Mouse (Mus musculus) CH12.LX (cell line): Measurements from ENCODE around the gene Ankrd28. TPM values are rescaled to one million over a fixed set of nuclear protein-coding genes. Genes with fewer than 3 reads are reported as not detected.

Experiments
- DNase-seq: peaks from one replicate; pipeline ENCODE4 v3.0.0-alpha.2; 2013; ENCODE audit errors: extremely low read depth
- H3K27ac ChIP-seq: 2 replicates; pipeline ENCODE4 v1.5.1; 2012; ENCODE audit warnings: low read depth, mild to moderate bottlenecking, control low read depth, moderate library complexity; ENCODE audit not compliant: insufficient read depth
- H3K27me3 ChIP-seq: replicated peaks from 2 replicates; pipeline ENCODE3; 2012; ENCODE audit warnings: inconsistent platforms
- H3K36me3 ChIP-seq, 2 experiments: replicated peaks in 1 of 2; 2 replicates each; pipeline versions ENCODE3 to v1.6.1; 2012; ENCODE audit warnings: inconsistent platforms in 1 of 2, low read length in 1 of 2, mild to moderate bottlenecking in 1 of 2, mixed read lengths in 1 of 2, moderate library complexity in 1 of 2; ENCODE audit not compliant: control insufficient read depth in 1 of 2, insufficient read depth in 1 of 2
- H3K4me1 ChIP-seq, 2 experiments: 2 replicates each; pipeline ENCODE4 v1.6.1; 2012; ENCODE audit warnings: inconsistent platforms in 1 of 2, moderate library complexity in 1 of 2; ENCODE audit not compliant: insufficient read depth in 2 of 2, control insufficient read depth in 1 of 2
- H3K4me2 ChIP-seq: 2 replicates; pipeline ENCODE4 v1.6.1; 2012; ENCODE audit warnings: low read depth, mild to moderate bottlenecking, control low read depth; ENCODE audit not compliant: poor library complexity, insufficient read depth, severe bottlenecking
- H3K4me3 ChIP-seq, 3 experiments: fragments of 150-350 bp in 1 of 3; sonication (generic) in 1 of 3; replicated peaks in 1 of 3; 2 replicates each; pipeline versions ENCODE3 to v1.5.1; 2011 to 2012; ENCODE audit warnings: low read depth in 2 of 3, low read length in 2 of 3, mild to moderate bottlenecking in 2 of 3, moderate library complexity in 2 of 3, control low read depth in 1 of 3, improper control_type of control experiment in 1 of 3, inconsistent platforms in 1 of 3, mixed read lengths in 1 of 3; ENCODE audit not compliant: poor library complexity in 1 of 3
- H3K79me2 ChIP-seq: replicated peaks from 2 replicates; pipeline ENCODE4 v1.6.1; 2012; ENCODE audit warnings: mild to moderate bottlenecking, moderate library complexity; ENCODE audit not compliant: control insufficient read depth, poor library complexity, insufficient read depth, severe bottlenecking; ENCODE audit errors: extremely low read depth
- H3K9ac ChIP-seq: 2 replicates; pipeline ENCODE4 v1.6.1; 2012; ENCODE audit warnings: low read depth, mild to moderate bottlenecking, control low read depth, moderate library complexity; ENCODE audit not compliant: insufficient read depth
- H3K9me3 ChIP-seq: replicated peaks from 2 replicates; pipeline ENCODE3; 2012; ENCODE audit warnings: low read length, inconsistent platforms, mixed read lengths
- CHD1 ChIP-seq: IDR thresholded peaks from 2 replicates; pipeline ENCODE4 v1.6.1; 2012; ENCODE audit warnings: low read depth, low read length, improper control_type of control experiment, inconsistent platforms
- HCFC1 ChIP-seq: IDR thresholded peaks from 2 replicates; pipeline ENCODE4 v1.6.1; 2012; ENCODE audit warnings: low read depth, mild to moderate bottlenecking, inconsistent platforms, low read length, improper control_type of control experiment
- IRF4 ChIP-seq: IDR thresholded peaks from 2 replicates; pipeline ENCODE4 v1.6.1; 2014; ENCODE audit warnings: low read depth, mild to moderate bottlenecking, inconsistent platforms, low read length, improper control_type of control experiment
- KAT2A ChIP-seq: IDR thresholded peaks from 2 replicates; pipeline ENCODE4 v1.6.1; 2012; ENCODE audit warnings: low read length, improper control_type of control experiment, inconsistent platforms; ENCODE audit not compliant: insufficient replicate concordance
- MAFK ChIP-seq: IDR thresholded peaks from 2 replicates; pipeline ENCODE4 v1.6.1; 2011; ENCODE audit warnings: low read length, improper control_type of control experiment; ENCODE audit not compliant: insufficient replicate concordance
- MAX ChIP-seq: IDR thresholded peaks from 2 replicates; pipeline ENCODE4 v1.6.1; 2011; ENCODE audit warnings: low read length, improper control_type of control experiment
- MEF2A ChIP-seq: IDR thresholded peaks from 2 replicates; pipeline ENCODE4 v1.6.1; 2014; ENCODE audit warnings: low read depth, mild to moderate bottlenecking, inconsistent platforms, low read length, improper control_type of control experiment, borderline replicate concordance
- NRF1 ChIP-seq: IDR thresholded peaks from 2 replicates; pipeline ENCODE4 v1.6.1; 2014; ENCODE audit warnings: low read depth, mild to moderate bottlenecking, inconsistent platforms, low read length, improper control_type of control experiment, moderate library complexity
- RAD21 ChIP-seq: IDR thresholded peaks from 2 replicates; pipeline ENCODE4 v1.6.1; 2011; ENCODE audit warnings: low read depth, mild to moderate bottlenecking, low read length, improper control_type of control experiment, moderate library complexity
- TCF12 ChIP-seq: IDR thresholded peaks from 2 replicates; pipeline ENCODE4 v1.6.1; 2014; ENCODE audit warnings: low read depth, mild to moderate bottlenecking, inconsistent platforms, low read length, improper control_type of control experiment
- USF2 ChIP-seq: conservative IDR thresholded peaks from 2 replicates; pipeline ENCODE4 v1.6.1; 2011; ENCODE audit warnings: low read depth, low read length, improper control_type of control experiment
- ZKSCAN1 ChIP-seq: IDR thresholded peaks from 2 replicates; pipeline ENCODE4 v1.6.1; 2012; ENCODE audit warnings: low read depth, inconsistent platforms, low read length, improper control_type of control experiment, borderline replicate concordance
- dilution Hi-C: fragments of 300-500 bp; cut with MboI; formaldehyde crosslinking; loops from 2 replicates; pipeline ENCODE4 v1.14.3; 2020; ENCODE audit warnings: low sequenced_read_pairs; ENCODE audit not compliant: extremely low pct_unique_long_range_greater_than_20kb, extremely low pct_ligation_motif_present
- in situ Hi-C: fragments of 300-500 bp; cut with MboI; formaldehyde crosslinking; loops from 3 replicates; pipeline ENCODE4 v1.14.3; 2019; ENCODE audit warnings: low sequenced_read_pairs, low pct_ligation_motif_present, low pct_unique_long_range_greater_than_20kb, mixed read lengths
- polyA plus RNA-seq: library from polyadenylated mRNA; unstranded; fragments of >175 nt; gene quantifications from 2 replicates; pipeline ENCODE4 v1.2.1, GENCODE M21; 2012; ENCODE audit warnings: low read depth; ENCODE audit not compliant: insufficient read length
- total RNA-seq, 2 experiments: library from RNA; depleted of rRNA; stranded (reverse); fragments of 300-350 nt in 1 of 2; fragments of >200 nt in 1 of 2; gene quantifications; 2 replicates each; pipeline ENCODE4 v1.2.3; 2012 to 2014

Ankrd28 gene
- total and polyA plus RNA-seq, 3 experiments: 7.3 to 15.0 (median 14.9) TPM

DNA sequence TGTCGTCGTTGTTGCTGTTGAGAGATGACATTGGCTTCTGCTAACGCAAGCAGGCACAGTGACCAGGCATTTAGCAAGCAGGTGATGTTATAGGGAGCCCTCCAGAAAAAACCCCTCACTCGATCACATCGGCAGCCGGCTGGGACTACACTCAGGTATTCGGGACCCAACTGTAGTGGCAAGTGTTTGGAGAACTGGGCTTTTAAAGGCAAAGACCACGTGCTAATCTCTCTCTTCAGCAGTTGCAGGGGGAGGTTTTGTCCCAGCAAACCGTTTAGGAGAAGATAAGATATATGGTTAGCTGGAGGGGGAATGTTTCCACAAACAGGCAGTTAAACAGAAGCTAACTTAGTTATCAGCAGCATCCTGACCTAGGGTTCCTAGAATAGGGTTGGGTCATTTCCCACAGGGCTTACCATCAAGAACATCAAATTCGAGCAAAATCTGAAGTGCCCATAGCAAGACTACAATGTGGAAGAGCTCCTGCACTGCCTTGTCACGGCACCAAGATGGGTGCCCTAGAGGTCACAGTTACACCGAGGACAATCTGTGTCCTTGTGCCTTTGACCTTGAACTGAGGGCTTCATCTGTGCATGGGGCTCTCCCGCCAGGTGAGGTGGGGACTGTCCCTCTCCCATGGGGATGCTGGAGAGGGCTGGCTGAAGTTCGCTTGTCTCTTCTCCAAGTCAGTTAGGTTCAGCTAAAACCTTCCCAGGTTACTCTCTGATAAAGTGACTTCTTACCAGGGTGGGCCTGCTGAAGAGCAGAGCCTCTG is 177.2 kb downstream of the Ankrd28 start (continued):
- peak; percentile 72; the same call in 1 of the 2 replicates for TF ChIP-seq MEF2A

GRCm38 (mm10) chr14:31652624-31653023 is 177.8 kb downstream of the Ankrd28 start:
- Histone ChIP-seq H3K4me2 (peak overlapping the region; percentile 67; the same call in 1 of the 2 replicates), H3K9me3 (peaks cover 3% of the 10 kb centered on the region), H3K4me3 (peak overlapping the region in 1 of 3 experiments; percentile 34), H3K36me3 (peaks cover 0 to 2% of the 10 kb centered on the region in 2 experiments), H3K9ac (no peak overlapping the region), H3K79me2 (no peaks in the 10 kb centered on the region; the same call in 1 of the 2 replicates), H3K27me3 (no peaks in the 10 kb centered on the region), H3K27ac (0 out of 2 replicates have a peak overlapping the region, but pooled peaks have one; percentile 29), H3K4me1 (peaks cover 20 to 53% of the 10 kb centered on the region in 2 experiments)
- no peak for DNase-seq
- in situ Hi-C loops (loop anchor here (5.0 to 10.0 kb wide), 3 partner anchors 130 to 432 kb away; partner anchors contain the start of genes Dph3 and Oxnad1), dilution Hi-C loops (no loop called here)
- TF ChIP-seq CHD1 (no peak), RAD21 (peak; percentile 6; the same call in 1 of the 2 replicates)

- Histone ChIP-seq H3K4me2 (no peak overlapping the region), H3K27me3 (no peaks in the 10 kb centered on the region), H3K4me3 (no peak overlapping the region), H3K9ac (no peak overlapping the region), H3K36me3 (peaks cover 0 to 2% of the 10 kb centered on the region in 2 experiments), H3K27ac (no peak overlapping the region), H3K9me3 (peaks cover 3% of the 10 kb centered on the region), H3K79me2 (no peaks in the 10 kb centered on the region; the same call in 1 of the 2 replicates), H3K4me1 (peaks cover 16 to 48% of the 10 kb centered on the region in 2 experiments)
- in situ Hi-C loops (loop anchor here (5.0 to 10.0 kb wide), 3 partner anchors 130 to 433 kb away; partner anchors contain the start of genes Dph3 and Oxnad1), dilution Hi-C loops (no loop called here)
- no peak for TF ChIP-seq HCFC1
- TF ChIP-seq MAFK: no peak
- TF ChIP-seq USF2: no peak
- TF ChIP-seq TCF12: no peak
- DNase-seq: no peak
These were observed 178.3 kb downstream of the Ankrd28 start for GRCm38 (mm10) chr14:31652106-31652505.

DNA sequence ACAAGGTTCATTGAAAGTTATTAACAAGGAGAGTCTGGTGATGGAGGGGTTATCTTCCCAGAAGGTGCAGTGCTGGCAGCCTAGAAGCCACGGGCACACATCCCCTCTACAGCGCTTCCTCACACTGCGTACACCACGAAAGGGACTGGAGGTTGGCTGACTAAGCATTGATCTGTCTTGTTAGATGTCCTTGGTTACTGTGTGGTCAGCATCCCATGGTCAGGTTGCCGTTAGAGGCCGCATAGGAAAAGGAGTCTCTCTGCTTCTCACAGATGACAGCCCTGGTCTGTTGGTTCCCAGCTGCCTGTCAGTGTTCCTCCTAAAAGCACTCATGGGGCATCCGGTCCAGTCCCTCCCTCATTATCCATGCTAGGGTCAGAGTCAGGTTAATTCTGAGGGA is 179.2 kb downstream of the Ankrd28 start:
- Histone ChIP-seq H3K79me2 (no peaks in the 10 kb centered on the region; the same call in 1 of the 2 replicates), H3K36me3 (peaks cover 0 to 6% of the 10 kb centered on the region in 2 experiments), H3K9me3 (peaks cover 5% of the 10 kb centered on the region), H3K9ac (no peak overlapping the region), H3K4me3 (no peak overlapping the region), H3K4me2 (no peak overlapping the region), H3K27ac (no peak overlapping the region), H3K4me1 (peaks cover 16 to 39% of the 10 kb centered on the region in 2 experiments), H3K27me3 (no peaks in the 10 kb centered on the region)
- TF ChIP-seq MEF2A (no peak), ZKSCAN1 (no peak), RAD21 (no peak), MAX (no peak), TCF12 (no peak), NRF1 (no peak), KAT2A (no peak), IRF4 (no peak)
- in situ Hi-C loops: loop anchor here (5.0 to 10.0 kb wide), 3 partner anchors 131 to 434 kb away; partner anchors contain the start of genes Dph3 and Oxnad1
- dilution Hi-C loops: no loop called here
- DNase-seq: no peak
